Mouse (Mus musculus) heart, adult 8-10 months (tissue): ENCODE data around the gene Dgcr8. TPM values are rescaled to one million over a fixed set of nuclear protein-coding genes. Genes with fewer than 3 reads are reported as not detected.

Experiments used
- DNase-seq: peaks from one replicate; pipeline ENCODE4 v3.0.0; 2022; ENCODE audit warnings: low spot score
- total RNA-seq, 4 experiments: library from RNA; stranded (reverse); gene quantifications; 2 replicates each; pipeline ENCODE4 v1.2.4; 2022

Dgcr8 gene
- total RNA-seq, 4 experiments from 2014 or later: 10.8 to 15.7 (median 12.7) TPM

- peak; percentile 47 for DNase-seq
Observed at GRCm38 (mm10) chr16:18249364-18249967, 39.6 kb downstream of the Dgcr8 start.

GRCm38 (mm10) chr16:18248433-18249363 is 40.3 kb downstream of the Dgcr8 start, which contains the start of the genes Trmt2a and Ranbp1:
Gene Trmt2a (plus strand): TSS chr16:18248679.
Gene Ranbp1 (minus strand): TSS chr16:18248732.
- DNase-seq: peak; percentile 96

GRCm38 (mm10) chr16:18247521-18248399 is 41.3 kb downstream of the Dgcr8 start:
- DNase-seq: no peak

- DNase-seq: no peak
Observed at GRCm38 (mm10) chr16:18241581-18241980, 47.5 kb downstream of the Dgcr8 start.

- no peak for DNase-seq
Observed at GRCm38 (mm10) chr16:18236676-18237501, 52.2 kb downstream of the Dgcr8 start.

- DNase-seq: peak; percentile 73
Observed at GRCm38 (mm10) chr16:18235389-18236065, 53.5 kb downstream of the Dgcr8 start.

- DNase-seq: peak; percentile 54
Observed at GRCm38 (mm10) chr16:18234671-18235388, 54.2 kb downstream of the Dgcr8 start, which contains the start of gene Zdhhc8. Gene Zdhhc8 (minus strand): TSS chr16:18235136.

GRCm38 (mm10) chr16:18233919-18234670 is 55.0 kb downstream of the Dgcr8 start:
- DNase-seq: no peak

GRCm38 (mm10) chr16:18233451-18233850 is 55.6 kb downstream of the Dgcr8 start:
- no peak for DNase-seq

- no peak for DNase-seq
Observed at GRCm38 (mm10) chr16:18231451-18231850, 57.6 kb downstream of the Dgcr8 start.

- DNase-seq: no peak
Observed at GRCm38 (mm10) chr16:18231047-18231446, 58.0 kb downstream of the Dgcr8 start.

GRCm38 (mm10) chr16:18230617-18231016 is 58.4 kb downstream of the Dgcr8 start:
- DNase-seq: no peak

GRCm38 (mm10) chr16:18229622-18230021 is 59.4 kb downstream of the Dgcr8 start:
- peak; percentile 42 for DNase-seq

- DNase-seq: no peak
Observed at GRCm38 (mm10) chr16:18228856-18229255, 60.2 kb downstream of the Dgcr8 start.

GRCm38 (mm10) chr16:18227897-18228422 is 61.1 kb downstream of the Dgcr8 start:
- no peak for DNase-seq

GRCm38 (mm10) chr16:18227187-18227586 is 61.9 kb downstream of the Dgcr8 start:
- no peak for DNase-seq

- no peak for DNase-seq
Observed at GRCm38 (mm10) chr16:18222188-18222587, 66.9 kb downstream of the Dgcr8 start.

GRCm38 (mm10) chr16:18221543-18221898 is 67.5 kb downstream of the Dgcr8 start:
- no peak for DNase-seq
